ENCODE assay signal across 8 mouse cellular contexts in genomic region chr13:97607221-97607723, GRCm38 (mm10).
DNase-seq lines count a peak whose midpoint lies in the region; ATAC-seq and TF ChIP-seq lines count a peak whose summit lies in the region.

No protein-coding gene starts in this region.

- no peaks in the 10 kb centered on the region for H3K27me3 ChIP-seq in intestine, postnatal 0 days (replicated peaks; ENCODE audit: control insufficient read depth, insufficient read depth, low read length)

- TF ChIP-seq CTCF in intestine, postnatal 0 days (IDR thresholded peaks at IDR 0.05; ENCODE audit: low read depth): peak; percentile 72

- intact Hi-C loops in gastrocnemius, postnatal 14 days (cut with DNase I; ENCODE audit: low total_unique reads): no loop called here
- intact Hi-C loops in left cerebral cortex, postnatal 4 days (cut with DNase I): no loop called here

- peak; percentile 14 for DNase-seq in gastrocnemius, postnatal 14 days
- no peak for DNase-seq in gastrocnemius, adult 18-20 months (ENCODE audit: low spot score)
- peak; percentile 58 for DNase-seq in T-cell, adult 2 months (ENCODE audit: low spot score)
- DNase-seq in cerebellum, postnatal 36 days: peak; percentile 22 to 35
- DNase-seq in left cerebral cortex, postnatal 4 days: peak; percentile 43
- DNase-seq in naive thymus-derived CD4-positive, alpha-beta T cell, adult 2 months (ENCODE audit: low read depth): peak; percentile 81
- peak; percentile 65 for DNase-seq in thymus, postnatal 0 days (ENCODE audit: low spot score)

- no peak overlapping the region for H3K4me2 ChIP-seq in intestine, postnatal 0 days (replicated peaks; ENCODE audit: low read depth)

- no peak overlapping the region for H3K4me3 ChIP-seq in intestine, postnatal 0 days (ENCODE audit: low read depth, low read length)

- 45% methylated on average over 11 of the region's 11 CpGs for WGBS in intestine, postnatal 0 days

- 0 out of 2 replicates have a peak, but pooled peaks cover 3% of the 10 kb centered on the region for H3K4me1 ChIP-seq in intestine, postnatal 0 days (replicated peaks; ENCODE audit: control insufficient read depth, insufficient read depth, low read length)

- no peaks in the 10 kb centered on the region for H3K36me3 ChIP-seq in intestine, postnatal 0 days (ENCODE audit: control insufficient read depth, insufficient read depth)

- no peak overlapping the region for H3K9ac ChIP-seq in intestine, postnatal 0 days (ENCODE audit: low read depth, low read length)

- H3K27ac ChIP-seq in intestine, postnatal 0 days (ENCODE audit: low read depth, low read length): no peak overlapping the region

- H3K9me3 ChIP-seq in intestine, postnatal 0 days (ENCODE audit: control insufficient read depth): no peaks in the 10 kb centered on the region

- no peak for ATAC-seq in intestine, postnatal 0 days
